Mouse (Mus musculus): ENCODE measurements at regions not wholly inside any gene's neighbourhood (a gene's known extent, or its start where the extent isn't known, plus 50 kb on each side); places are given as distances from the start of the nearest gene placed in this dataset.

- peaks cover 4% of the 10 kb centered on the region; the same call in 1 of the 2 replicates for H3K4me1 ChIP-seq
- H3K36me3 ChIP-seq (ENCODE audit: poor library complexity, severe bottlenecking): no peaks in the 10 kb centered on the region
- no peak overlapping the region for H3K4me3 ChIP-seq
- no peak overlapping the region for H3K4me2 ChIP-seq
- 95% methylated on average over 1 of the region's 1 CpGs for WGBS
- ATAC-seq: no peak
- H3K27ac ChIP-seq: no peak overlapping the region
- no peaks in the 10 kb centered on the region for H3K9me3 ChIP-seq (replicated peaks)
- no peaks in the 10 kb centered on the region for H3K27me3 ChIP-seq
- H3K9ac ChIP-seq: no peak overlapping the region
Measured at GRCm38 (mm10) chr12:25711186-25711585, 614.2 kb upstream of the Id2 start.

- peak overlapping the region; percentile 48; the same call in 1 of the 2 replicates for H3K9ac ChIP-seq
- peak overlapping the region; percentile 59 for H3K4me2 ChIP-seq
- H3K4me1 ChIP-seq: peaks cover 14% of the 10 kb centered on the region
- no peaks in the 10 kb centered on the region for H3K36me3 ChIP-seq (ENCODE audit: poor library complexity, severe bottlenecking)
- ATAC-seq: no peak
- H3K9me3 ChIP-seq (replicated peaks): no peaks in the 10 kb centered on the region
- no peak overlapping the region for H3K27ac ChIP-seq
- no peaks in the 10 kb centered on the region for H3K27me3 ChIP-seq
- peak overlapping the region; percentile 28 for H3K4me3 ChIP-seq
- WGBS: 8% methylated on average over 6 of the region's 6 CpGs
Measured at GRCm38 (mm10) chr12:25703023-25703400, 606.1 kb upstream of the Id2 start.

GRCm38 (mm10) chr12:25702176-25703022 is 605.5 kb upstream of the Id2 start:
- peaks cover 14% of the 10 kb centered on the region for H3K4me1 ChIP-seq
- H3K4me2 ChIP-seq: peak overlapping the region; percentile 59
- peak overlapping the region; percentile 28 for H3K4me3 ChIP-seq
- WGBS: 6% methylated on average over 21 of the region's 21 CpGs
- no peaks in the 10 kb centered on the region for H3K9me3 ChIP-seq (replicated peaks)
- no peaks in the 10 kb centered on the region for H3K36me3 ChIP-seq (ENCODE audit: poor library complexity, severe bottlenecking)
- 0 out of 2 replicates have a peak, but pooled peaks cover 2% of the 10 kb centered on the region for H3K27me3 ChIP-seq
- peak; percentile 81 for ATAC-seq
- H3K27ac ChIP-seq: peak overlapping the region; percentile 44
- peak overlapping the region; percentile 48 for H3K9ac ChIP-seq

GRCm38 (mm10) chr12:25687063-25687462 is 590.1 kb upstream of the Id2 start:
- no peak overlapping the region for H3K4me3 ChIP-seq
- H3K9me3 ChIP-seq (replicated peaks): no peaks in the 10 kb centered on the region
- H3K36me3 ChIP-seq (ENCODE audit: poor library complexity, severe bottlenecking): no peaks in the 10 kb centered on the region
- H3K4me1 ChIP-seq: no peaks in the 10 kb centered on the region
- H3K27ac ChIP-seq: no peak overlapping the region
- no peak overlapping the region for H3K9ac ChIP-seq
- H3K4me2 ChIP-seq: no peak overlapping the region
- no peaks in the 10 kb centered on the region for H3K27me3 ChIP-seq
- no peak for ATAC-seq

- Histone ChIP-seq H3K27ac (no peak overlapping the region), H3K4me3 (no peak overlapping the region), H3K9ac (no peak overlapping the region), H3K4me1 (no peaks in the 10 kb centered on the region), H3K36me3 (ENCODE audit: poor library complexity, severe bottlenecking) (no peaks in the 10 kb centered on the region), H3K9me3 (replicated peaks) (no peaks in the 10 kb centered on the region), H3K4me2 (no peak overlapping the region), H3K27me3 (no peaks in the 10 kb centered on the region)
- no peak for ATAC-seq
- WGBS: 85% methylated on average over 11 of the region's 11 CpGs
Measured at GRCm38 (mm10) chr12:25676631-25677030, 579.7 kb upstream of the Id2 start.

GRCm38 (mm10) chr12:25668336-25668735 is 571.4 kb upstream of the Id2 start:
- H3K27ac ChIP-seq: no peak overlapping the region
- H3K36me3 ChIP-seq (ENCODE audit: poor library complexity, severe bottlenecking): no peaks in the 10 kb centered on the region
- 95% methylated on average over 11 of the region's 11 CpGs for WGBS
- H3K27me3 ChIP-seq: no peaks in the 10 kb centered on the region
- no peak overlapping the region for H3K4me3 ChIP-seq
- no peaks in the 10 kb centered on the region for H3K4me1 ChIP-seq
- no peak for ATAC-seq
- H3K4me2 ChIP-seq: no peak overlapping the region
- H3K9me3 ChIP-seq (replicated peaks): no peaks in the 10 kb centered on the region
- H3K9ac ChIP-seq: no peak overlapping the region

- no peaks in the 10 kb centered on the region for H3K27me3 ChIP-seq
- H3K27ac ChIP-seq: no peak overlapping the region
- 93% methylated on average over 5 of the region's 5 CpGs for WGBS
- H3K4me2 ChIP-seq: no peak overlapping the region
- H3K4me1 ChIP-seq: no peaks in the 10 kb centered on the region
- no peak overlapping the region for H3K4me3 ChIP-seq
- H3K9me3 ChIP-seq (replicated peaks): no peaks in the 10 kb centered on the region
- H3K36me3 ChIP-seq (ENCODE audit: poor library complexity, severe bottlenecking): no peaks in the 10 kb centered on the region
- H3K9ac ChIP-seq: no peak overlapping the region
- ATAC-seq: no peak
Measured at GRCm38 (mm10) chr12:25654456-25654855, 557.5 kb upstream of the Id2 start.

- 78% methylated on average over 3 of the region's 3 CpGs for WGBS
Measured at GRCm38 (mm10) chr12:25650237-25650636, 553.3 kb upstream of the Id2 start.

GRCm38 (mm10) chr12:25628081-25628480 is 531.1 kb upstream of the Id2 start:
- H3K9ac ChIP-seq: no peak overlapping the region
- no peak for ATAC-seq

More at GRCm38 (mm10) chr12:25650237-25650636, 553.3 kb upstream of the Id2 start:
- no peak for ATAC-seq
- H3K4me2 ChIP-seq: no peak overlapping the region
- H3K9me3 ChIP-seq (replicated peaks): no peaks in the 10 kb centered on the region
- H3K27me3 ChIP-seq: no peaks in the 10 kb centered on the region
- no peak overlapping the region for H3K27ac ChIP-seq
- H3K36me3 ChIP-seq (ENCODE audit: poor library complexity, severe bottlenecking): no peaks in the 10 kb centered on the region
- no peak overlapping the region for H3K9ac ChIP-seq
- H3K4me3 ChIP-seq: no peak overlapping the region
- H3K4me1 ChIP-seq: no peaks in the 10 kb centered on the region

GRCm38 (mm10) chr12:25625858-25626257 is 528.9 kb upstream of the Id2 start:
- ATAC-seq: no peak
- Histone ChIP-seq H3K4me3 (no peak overlapping the region), H3K27ac (no peak overlapping the region), H3K27me3 (no peaks in the 10 kb centered on the region), H3K4me1 (no peaks in the 10 kb centered on the region), H3K36me3 (ENCODE audit: poor library complexity, severe bottlenecking) (no peaks in the 10 kb centered on the region), H3K4me2 (no peak overlapping the region), H3K9me3 (replicated peaks) (no peaks in the 10 kb centered on the region), H3K9ac (no peak overlapping the region)
- 24% methylated on average over 1 of the region's 1 CpGs for WGBS

More at GRCm38 (mm10) chr12:25628081-25628480, 531.1 kb upstream of the Id2 start:
- H3K9me3 ChIP-seq (replicated peaks): no peaks in the 10 kb centered on the region
- H3K27ac ChIP-seq: no peak overlapping the region
- no peak overlapping the region for H3K4me2 ChIP-seq
- no peaks in the 10 kb centered on the region for H3K36me3 ChIP-seq (ENCODE audit: poor library complexity, severe bottlenecking)
- H3K27me3 ChIP-seq: no peaks in the 10 kb centered on the region
- no peaks in the 10 kb centered on the region for H3K4me1 ChIP-seq
- H3K4me3 ChIP-seq: no peak overlapping the region

- Histone ChIP-seq H3K4me1 (no peaks in the 10 kb centered on the region), H3K4me2 (no peak overlapping the region), H3K9ac (no peak overlapping the region), H3K27me3 (no peaks in the 10 kb centered on the region), H3K27ac (no peak overlapping the region), H3K36me3 (ENCODE audit: poor library complexity, severe bottlenecking) (no peaks in the 10 kb centered on the region), H3K4me3 (no peak overlapping the region), H3K9me3 (replicated peaks) (no peaks in the 10 kb centered on the region)
- ATAC-seq: no peak
- 85% methylated on average over 2 of the region's 2 CpGs for WGBS
Measured at GRCm38 (mm10) chr12:25623449-25623848, 526.5 kb upstream of the Id2 start.

GRCm38 (mm10) chr12:25621142-25621541 is 524.2 kb upstream of the Id2 start:
- no peaks in the 10 kb centered on the region for H3K4me1 ChIP-seq
- no peak for ATAC-seq
- no peak overlapping the region for H3K9ac ChIP-seq

GRCm38 (mm10) chr12:25617521-25617920 is 520.6 kb upstream of the Id2 start:
- no peaks in the 10 kb centered on the region for H3K4me1 ChIP-seq
- H3K36me3 ChIP-seq (ENCODE audit: poor library complexity, severe bottlenecking): no peaks in the 10 kb centered on the region
- no peak overlapping the region for H3K4me3 ChIP-seq
- H3K4me2 ChIP-seq: no peak overlapping the region
- no peak for ATAC-seq
- H3K27me3 ChIP-seq: no peaks in the 10 kb centered on the region
- H3K27ac ChIP-seq: no peak overlapping the region
- whole genome bisulfite sequencing: 73% methylated on average over 5 of the region's 5 CpGs
- H3K9ac ChIP-seq: no peak overlapping the region
- H3K9me3 ChIP-seq (replicated peaks): no peaks in the 10 kb centered on the region

More at GRCm38 (mm10) chr12:25621142-25621541, 524.2 kb upstream of the Id2 start:
- Histone ChIP-seq H3K27me3 (no peaks in the 10 kb centered on the region), H3K36me3 (ENCODE audit: poor library complexity, severe bottlenecking) (no peaks in the 10 kb centered on the region), H3K27ac (no peak overlapping the region), H3K4me2 (no peak overlapping the region), H3K9me3 (replicated peaks) (no peaks in the 10 kb centered on the region), H3K4me3 (no peak overlapping the region)
- 93% methylated on average over 2 of the region's 2 CpGs for WGBS

Measured in forebrain, embryonic 13.5 days (tissue).